9 mouse cellular contexts compared by ENCODE assay signal in the genomic region with DNA sequence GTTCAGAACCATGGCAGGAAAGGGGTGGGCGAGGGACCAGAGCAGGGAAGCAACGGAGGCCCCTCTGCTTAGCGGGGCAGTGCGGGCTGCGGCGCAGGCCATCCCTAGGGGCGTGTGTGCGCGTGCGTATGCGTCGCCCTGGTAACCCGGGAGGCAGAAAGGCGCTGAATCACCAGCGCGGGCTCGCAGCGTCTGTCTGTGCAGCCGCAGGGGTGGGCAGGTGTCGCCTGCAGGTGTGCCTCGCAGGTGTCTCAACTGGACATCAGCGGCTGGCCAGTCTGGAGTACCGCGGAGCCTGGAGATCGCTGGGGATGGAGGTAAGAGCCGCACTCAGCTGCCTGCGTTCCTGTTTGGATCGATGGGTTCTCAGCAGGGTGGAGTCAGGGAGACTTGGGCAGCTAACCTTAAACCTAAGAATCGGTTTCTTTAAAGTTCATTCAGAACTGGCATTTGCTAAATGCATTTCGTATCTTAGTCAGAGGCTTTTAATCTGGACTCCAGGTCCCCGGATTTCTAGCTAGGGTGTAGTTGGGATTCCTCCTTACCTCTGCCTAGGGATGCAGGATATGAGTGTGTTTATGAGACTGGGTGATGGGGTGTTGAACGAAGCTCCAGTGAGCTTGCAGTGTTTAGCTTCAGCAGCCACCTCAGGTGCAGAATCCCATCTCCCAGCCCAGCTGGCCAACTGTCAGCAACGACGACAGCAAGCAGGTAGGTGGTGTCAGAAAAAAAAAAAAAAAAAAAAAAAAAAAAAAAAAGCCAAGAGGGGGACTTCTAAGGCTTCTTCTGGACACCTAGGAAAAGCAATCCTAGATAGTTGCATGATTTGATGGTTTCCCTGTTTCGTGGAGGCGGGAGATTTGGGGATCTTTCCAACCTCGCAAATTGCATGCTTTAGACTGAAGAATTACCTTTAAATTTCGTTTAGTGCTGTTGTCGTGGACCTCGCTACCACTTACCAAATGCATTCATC. TPM values are rescaled to one million over a fixed set of nuclear protein-coding genes. Genes with fewer than 3 reads are reported as not detected.
DNase-seq lines count a peak whose midpoint lies in the region; ATAC-seq and TF ChIP-seq lines count a peak whose summit lies in the region.
"Had no signal": no experiment of that assay in that cellular context is flagged by ENCODE, and none has a peak within 500 bp of the region (broad histone marks: within the 10 kb centered on the region; RNA-seq: fewer than 3 reads in every experiment).

Gene D130043K22Rik (plus strand): TSS at position 153 of the 973 bp plus-strand sequence.

- WGBS in kidney, embryonic 14.5 days, result 16% methylated on average over 40 of the region's 40 CpGs
- WGBS in forebrain, embryonic 14.5 days, result 7% methylated on average over 40 of the region's 40 CpGs
- WGBS in intestine, embryonic 14.5 days, result 14% methylated on average over 40 of the region's 40 CpGs
- WGBS in limb, embryonic 13.5 days, result 13% methylated on average over 40 of the region's 40 CpGs

- no peak for DNase-seq in kidney, adult 11 months
- DNase-seq in cerebellum, adult 11-12 months, result peak; percentile 64
- DNase-seq in forebrain, embryonic 14.5 days (ENCODE audit: low spot score), result peak; percentile 69
- peak; percentile 79 for DNase-seq in intestine, embryonic 14.5 days (ENCODE audit: low spot score)
- peak; percentile 55 for DNase-seq in thymus, postnatal 14 days

- no peak within 1 kb of the TSS for H3K27ac ChIP-seq in kidney, embryonic 14.5 days (ENCODE audit: low read depth, low read length)
- no peak within 1 kb of the TSS for H3K27ac ChIP-seq in forebrain, embryonic 14.5 days (ENCODE audit: low read depth, low read length)
- H3K27ac ChIP-seq in intestine, embryonic 14.5 days (ENCODE audit: low read depth), result no peak within 1 kb of the TSS
- no peak within 1 kb of the TSS for H3K27ac ChIP-seq in limb, embryonic 13.5 days

- TF ChIP-seq POLR2A in myocyte (IDR thresholded peaks at IDR 0.05; ENCODE audit: insufficient read length, low read depth), result no peak

- no peaks in the 10 kb centered on the region for H3K9me3 ChIP-seq in kidney, embryonic 14.5 days (ENCODE audit: control insufficient read depth, low read length)
- no peaks in the 10 kb centered on the region for H3K9me3 ChIP-seq in forebrain, embryonic 14.5 days (replicated peaks; ENCODE audit: control insufficient read depth, low read length)
- no peaks in the 10 kb centered on the region for H3K9me3 ChIP-seq in intestine, embryonic 14.5 days (ENCODE audit: control insufficient read depth, low read length)
- no peaks in the 10 kb centered on the region for H3K9me3 ChIP-seq in limb, embryonic 13.5 days
- H3K9me3 ChIP-seq: G1E had no signal

- no peaks in the 10 kb centered on the region for H3K79me2 ChIP-seq in myocyte (ENCODE audit: control insufficient read depth, insufficient read depth)

- peak within 1 kb of the TSS; percentile 33 for H3K4me3 ChIP-seq in kidney, embryonic 14.5 days (ENCODE audit: low read length)
- H3K4me3 ChIP-seq in forebrain, embryonic 14.5 days (ENCODE audit: low read depth, low read length), result peak within 1 kb of the TSS; percentile 53
- H3K4me3 ChIP-seq in intestine, embryonic 14.5 days (ENCODE audit: low read depth, low read length), result peak within 1 kb of the TSS; percentile 32
- peak within 1 kb of the TSS; percentile 48 for H3K4me3 ChIP-seq in limb, embryonic 13.5 days
- H3K4me3 ChIP-seq in myocyte, result no peak within 1 kb of the TSS

- no peak within 1 kb of the TSS for H3ac ChIP-seq in myocyte (ENCODE audit: control insufficient read depth, insufficient read length)

- peak; percentile 89 for ATAC-seq in kidney, embryonic 14.5 days (ENCODE audit: low FRiP score, low TSS enrichment)
- peak; percentile 97 for ATAC-seq in forebrain, embryonic 14.5 days
- peak; percentile 76 for ATAC-seq in intestine, embryonic 14.5 days (replicated peaks; ENCODE audit: low FRiP score, low TSS enrichment, low read depth)
- ATAC-seq in limb, embryonic 13.5 days (ENCODE audit: low FRiP score, low read depth), result peak; percentile 73; the same call in 1 of the 2 replicates

- H3K27me3 ChIP-seq in kidney, embryonic 14.5 days (ENCODE audit: control insufficient read depth, insufficient read depth, low read length), result no peaks in the 10 kb centered on the region
- H3K27me3 ChIP-seq in forebrain, embryonic 14.5 days (replicated peaks; ENCODE audit: control insufficient read depth, insufficient read depth, low read length), result no peaks in the 10 kb centered on the region
- H3K27me3 ChIP-seq in intestine, embryonic 14.5 days (replicated peaks; ENCODE audit: control insufficient read depth, insufficient read depth, low read length), result no peaks in the 10 kb centered on the region
- H3K27me3 ChIP-seq in limb, embryonic 13.5 days, result no peaks in the 10 kb centered on the region
- H3K27me3 ChIP-seq in myocyte (ENCODE audit: control insufficient read depth, insufficient read depth, insufficient read length), result no peaks in the 10 kb centered on the region

- peaks cover 10% of the 10 kb centered on the region for H3K36me3 ChIP-seq in kidney, embryonic 14.5 days (ENCODE audit: control insufficient read depth, insufficient read depth, low read length)
- peaks cover 13% of the 10 kb centered on the region for H3K36me3 ChIP-seq in forebrain, embryonic 14.5 days (ENCODE audit: control insufficient read depth, insufficient read depth, low read length)
- peaks cover 21% of the 10 kb centered on the region for H3K36me3 ChIP-seq in intestine, embryonic 14.5 days (ENCODE audit: control insufficient read depth, insufficient read depth, low read length)
- H3K36me3 ChIP-seq in limb, embryonic 13.5 days, result peaks cover 12% of the 10 kb centered on the region
- peaks cover 4% of the 10 kb centered on the region for H3K36me3 ChIP-seq in myocyte (ENCODE audit: control insufficient read depth, insufficient read depth)

- H3K4me1 ChIP-seq in kidney, embryonic 14.5 days (ENCODE audit: control insufficient read depth, insufficient read depth, low read length), result no peaks in the 10 kb centered on the region
- peaks cover 3% of the 10 kb centered on the region; the same call in 1 of the 2 replicates for H3K4me1 ChIP-seq in forebrain, embryonic 14.5 days (ENCODE audit: control insufficient read depth, insufficient read depth, low read length)
- no peaks in the 10 kb centered on the region; the same call in 1 of the 2 replicates for H3K4me1 ChIP-seq in intestine, embryonic 14.5 days (replicated peaks; ENCODE audit: control insufficient read depth, insufficient read depth, low read length)
- peaks cover 8% of the 10 kb centered on the region for H3K4me1 ChIP-seq in limb, embryonic 13.5 days

- no peak within 1 kb of the TSS for H3K9ac ChIP-seq in kidney, embryonic 14.5 days (ENCODE audit: low read depth, low read length)
- peak within 1 kb of the TSS; percentile 67 for H3K9ac ChIP-seq in forebrain, embryonic 14.5 days (ENCODE audit: low read length)
- H3K9ac ChIP-seq in intestine, embryonic 14.5 days (ENCODE audit: low read length), result no peak within 1 kb of the TSS
- H3K9ac ChIP-seq in limb, embryonic 13.5 days, result peak within 1 kb of the TSS; percentile 66

- peak within 1 kb of the TSS; percentile 57 for H3K4me2 ChIP-seq in kidney, embryonic 14.5 days (replicated peaks; ENCODE audit: low read depth, low read length)
- H3K4me2 ChIP-seq in forebrain, embryonic 14.5 days (ENCODE audit: low read length), result peak within 1 kb of the TSS; percentile 90
- peak within 1 kb of the TSS; percentile 86 for H3K4me2 ChIP-seq in intestine, embryonic 14.5 days (ENCODE audit: low read length)
- peak within 1 kb of the TSS; percentile 95 for H3K4me2 ChIP-seq in limb, embryonic 13.5 days (replicated peaks)
- H3K4me2 ChIP-seq in myocyte (ENCODE audit: low read depth), result no peak within 1 kb of the TSS

TF ChIP-seq in myocyte, 11 proteins besides CTCF, POLR2A, EP300 and RAD21:
- TF ChIP-seq REST (IDR thresholded peaks at IDR 0.05; ENCODE audit: insufficient read depth, insufficient read length), result no peak
- TF ChIP-seq USF1 (IDR thresholded peaks at IDR 0.05; ENCODE audit: low read depth), result no peak
- TF ChIP-seq E2F4 (IDR thresholded peaks at IDR 0.05; ENCODE audit: insufficient read depth), result no peak
- peak; percentile 30 for TF ChIP-seq POLR2AphosphoS2 (IDR thresholded peaks at IDR 0.05; ENCODE audit: insufficient read length, low read depth)

RNA-seq across cellular contexts. Expression of gene D130043K22Rik, which starts in this region (rescaled TPM):
- polyA plus RNA-seq in kidney, embryonic 14.5 days (2014; fragmentation: Nextera tagmentation; extraction: Ambion mirVana), result 0.29 and 0.64 TPM in 2 replicates
- polyA plus RNA-seq in forebrain, embryonic 14.5 days (2014; fragmentation: Nextera tagmentation; extraction: Ambion mirVana), result 1.4 and 2.6 TPM in 2 replicates
- polyA plus RNA-seq in intestine, embryonic 14.5 days (2014; fragmentation: Nextera tagmentation; extraction: Ambion mirVana), result 0.74 and 0.98 TPM in 2 replicates
- 0.06 and 0.08 TPM in 2 replicates for polyA plus RNA-seq in limb, embryonic 13.5 days (2015; fragmentation: Nextera tagmentation; extraction: Ambion mirVana)
- not detected for polyA plus RNA-seq in myocyte (2012; fragmentation: generic; extraction: Trizol)
- polyA plus RNA-seq: G1E had no signal

Comparison
In these comparisons a context has a peak if more than half of its experiments do, and no peak if none do; other contexts are left out.
1. Peak in ATAC-seq, H3K4me3 ChIP-seq and H3K4me2 ChIP-seq in kidney, embryonic 14.5 days; RNA of the gene not detected or under 1 TPM.
2. Peak in DNase-seq, ATAC-seq, H3K4me3 ChIP-seq and H3K4me2 ChIP-seq in intestine, embryonic 14.5 days; RNA of the gene not detected or under 1 TPM.
3. Peak in ATAC-seq, H3K4me3 ChIP-seq, H3K9ac ChIP-seq and H3K4me2 ChIP-seq in limb, embryonic 13.5 days; RNA of the gene not detected or under 1 TPM.